Mouse (Mus musculus): ENCODE measurements around the gene Ces1b. TPM values are rescaled to one million over a fixed set of nuclear protein-coding genes. Genes with fewer than 3 reads are reported as not detected.
A peak's percentile ranks its signal among the peaks of the same experiment; 100 is the strongest.

Ces1b gene
- total RNA-seq (2015) (not detected in 2 replicates), total RNA-seq (2017) (not detected in 2 replicates)

DNA sequence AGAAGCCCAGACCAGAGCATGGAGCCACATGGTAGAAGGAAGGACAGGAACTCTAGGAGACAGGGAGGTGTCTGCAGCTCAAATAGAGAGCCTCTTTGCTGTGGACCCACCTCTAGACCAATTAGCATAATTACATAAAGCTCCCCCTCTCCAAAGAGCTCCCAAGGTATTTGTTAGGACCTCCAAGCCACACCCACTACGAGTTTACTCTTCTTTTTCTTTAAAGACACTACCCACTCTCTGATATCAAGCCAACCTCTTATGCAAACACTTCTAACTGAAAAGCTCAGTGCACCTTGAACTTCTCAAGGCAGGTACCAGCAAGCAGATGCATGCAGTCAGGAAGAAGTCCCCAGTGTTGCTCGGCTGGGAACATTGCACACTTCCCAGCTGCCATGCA lies at the start of gene Ces1b:
TSS of gene Ces1b (minus strand) at position 131 of the 400 bp plus-strand sequence.
- no peak for ATAC-seq (replicated peaks; ENCODE audit: poor library complexity)

DNA sequence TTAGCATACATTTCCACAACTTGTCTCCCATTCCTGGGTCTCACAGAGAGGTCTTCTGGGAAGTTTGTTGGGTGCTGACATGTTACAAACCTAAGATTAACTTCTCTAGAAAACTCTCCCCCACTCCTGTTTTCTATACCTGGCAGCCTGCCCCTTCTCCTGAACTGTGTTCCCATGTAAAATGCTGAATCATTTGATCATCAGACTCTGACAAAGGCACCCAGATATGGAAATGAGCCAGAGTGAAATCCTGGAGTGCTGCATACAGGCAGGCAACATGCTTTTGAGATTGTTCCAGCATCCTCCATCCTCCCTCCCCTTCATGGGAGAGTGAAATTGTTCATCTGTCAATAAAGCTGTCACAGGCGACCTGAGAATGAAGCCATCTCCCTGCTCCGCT lies 46.7 kb upstream of the Ces1b start:
- no peak for ATAC-seq (replicated peaks; ENCODE audit: poor library complexity)

DNA sequence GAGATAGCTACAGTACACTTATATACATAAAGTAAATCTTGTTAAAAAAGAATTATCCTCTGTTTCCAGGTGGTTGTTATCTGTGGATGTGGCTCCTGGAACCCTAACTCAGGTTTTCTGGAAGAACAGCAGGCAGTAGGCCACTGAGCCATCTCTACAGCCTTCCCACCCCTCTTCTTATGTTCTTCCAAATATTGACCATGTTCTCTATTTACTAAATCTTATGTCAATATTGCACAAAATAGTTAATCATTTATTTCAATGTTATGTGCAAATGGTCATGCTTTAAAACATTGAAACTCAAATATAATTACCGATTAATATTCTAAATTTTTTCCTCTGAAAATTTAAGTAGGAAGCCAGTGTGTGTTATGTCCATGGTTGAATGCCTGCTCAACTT lies 42.2 kb upstream of the Ces1b start:
- no peak for ATAC-seq (replicated peaks; ENCODE audit: poor library complexity)

DNA sequence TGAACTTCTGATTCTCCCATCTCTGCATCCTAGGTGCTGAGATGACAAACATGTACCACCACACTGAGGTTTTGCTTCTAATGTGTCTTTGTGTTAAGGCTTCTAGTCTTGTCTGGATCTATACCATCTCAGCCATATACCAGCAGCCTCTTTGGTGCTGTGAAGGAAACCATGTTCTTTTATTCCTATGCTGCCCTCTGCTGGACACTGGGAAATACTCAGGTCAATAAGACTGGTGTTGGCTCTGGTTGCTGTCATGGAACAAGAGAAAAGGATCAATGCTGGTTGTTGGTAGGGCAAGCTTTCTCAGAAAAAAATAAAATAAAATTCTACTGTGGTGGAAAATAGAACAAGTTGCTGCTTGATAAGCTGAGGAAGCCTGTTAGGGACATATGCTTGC lies 15.6 kb upstream of the Ces1b start:
- peak; percentile 76 for ATAC-seq (replicated peaks; ENCODE audit: poor library complexity)

DNA sequence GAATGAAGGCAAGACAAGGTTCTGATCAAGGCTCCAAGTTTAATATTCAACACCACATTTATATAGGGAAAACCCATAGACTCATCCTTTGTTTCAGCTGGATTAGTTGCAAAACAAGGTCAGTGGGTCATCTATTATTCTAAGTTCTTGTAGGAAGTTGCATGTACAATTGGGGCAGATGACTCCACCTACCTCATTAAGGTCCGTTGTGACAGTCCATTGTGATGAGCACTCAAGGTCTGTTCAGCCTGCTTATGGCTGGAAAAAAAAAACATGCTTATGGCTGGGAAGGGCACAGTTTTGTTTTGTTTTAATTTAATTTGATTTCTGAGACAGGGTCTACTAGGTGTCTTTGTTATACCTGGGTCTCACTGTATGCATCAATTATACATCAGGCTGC lies 11.5 kb upstream of the Ces1b start:
- ATAC-seq (replicated peaks; ENCODE audit: poor library complexity) = no peak

DNA sequence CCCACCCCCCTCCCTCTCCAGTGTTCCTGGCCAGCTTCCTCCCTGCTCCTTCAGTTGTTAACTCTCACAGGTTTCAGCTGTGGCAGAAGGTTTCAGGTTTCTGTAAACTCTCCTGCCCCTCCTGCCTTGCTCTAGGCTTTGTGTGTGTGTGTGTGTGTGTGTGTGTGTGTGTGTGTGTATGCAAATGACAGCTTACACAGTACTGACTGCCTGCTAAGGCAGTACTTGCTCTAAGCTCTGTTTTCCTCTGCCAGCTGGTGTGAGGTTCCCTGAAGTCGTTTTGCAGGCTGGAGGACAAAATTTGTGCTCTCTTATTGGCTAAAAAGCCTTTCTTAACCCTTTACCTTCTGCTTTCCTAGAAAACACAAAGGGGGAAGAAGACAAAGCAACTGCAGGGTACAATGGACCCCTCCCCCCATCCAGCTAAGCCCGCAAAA lies 8.9 kb upstream of the Ces1b start:
- no peak for ATAC-seq (replicated peaks; ENCODE audit: poor library complexity)

DNA sequence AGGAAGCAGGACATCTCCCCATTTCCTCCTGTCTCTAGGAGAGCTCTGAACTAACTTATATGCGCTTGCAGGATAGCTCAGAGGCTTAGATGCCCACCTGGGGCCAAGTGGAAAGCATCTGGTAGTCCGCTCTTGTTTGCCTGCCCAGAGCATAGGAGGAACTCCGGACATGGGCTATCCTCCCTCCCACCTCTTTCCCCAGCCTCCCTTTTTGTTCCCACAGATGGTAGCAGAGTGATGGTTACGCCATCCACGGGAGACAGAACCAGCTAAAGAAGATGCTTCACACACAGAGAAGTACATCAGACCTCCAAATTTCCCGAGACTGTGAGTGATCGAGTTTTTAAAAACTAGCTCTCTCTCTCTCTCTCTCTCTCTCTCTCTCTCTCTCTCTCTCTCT lies 8.4 kb upstream of the Ces1b start:
- no peak for ATAC-seq (replicated peaks; ENCODE audit: poor library complexity)

DNA sequence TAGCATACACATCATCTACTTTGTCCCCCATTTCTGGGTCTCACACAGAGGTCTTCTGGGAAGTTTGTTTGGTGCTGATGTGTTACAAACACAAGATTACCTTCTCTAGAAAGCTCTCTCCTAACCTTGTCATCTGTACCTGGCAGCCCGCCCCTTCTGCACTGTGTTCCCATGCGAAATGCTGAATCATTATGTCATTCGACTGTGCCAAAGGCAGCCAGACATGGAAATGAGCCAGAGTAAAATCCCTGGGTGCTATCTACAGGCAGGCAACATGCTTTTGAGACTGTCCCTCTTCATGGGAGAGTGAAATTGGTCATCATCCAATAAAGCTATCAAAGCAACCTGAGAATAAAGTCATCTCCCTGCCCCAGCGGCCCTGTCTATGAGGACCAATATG lies 4.6 kb downstream of the Ces1b start:
- ATAC-seq (replicated peaks; ENCODE audit: poor library complexity) = no peak

DNA sequence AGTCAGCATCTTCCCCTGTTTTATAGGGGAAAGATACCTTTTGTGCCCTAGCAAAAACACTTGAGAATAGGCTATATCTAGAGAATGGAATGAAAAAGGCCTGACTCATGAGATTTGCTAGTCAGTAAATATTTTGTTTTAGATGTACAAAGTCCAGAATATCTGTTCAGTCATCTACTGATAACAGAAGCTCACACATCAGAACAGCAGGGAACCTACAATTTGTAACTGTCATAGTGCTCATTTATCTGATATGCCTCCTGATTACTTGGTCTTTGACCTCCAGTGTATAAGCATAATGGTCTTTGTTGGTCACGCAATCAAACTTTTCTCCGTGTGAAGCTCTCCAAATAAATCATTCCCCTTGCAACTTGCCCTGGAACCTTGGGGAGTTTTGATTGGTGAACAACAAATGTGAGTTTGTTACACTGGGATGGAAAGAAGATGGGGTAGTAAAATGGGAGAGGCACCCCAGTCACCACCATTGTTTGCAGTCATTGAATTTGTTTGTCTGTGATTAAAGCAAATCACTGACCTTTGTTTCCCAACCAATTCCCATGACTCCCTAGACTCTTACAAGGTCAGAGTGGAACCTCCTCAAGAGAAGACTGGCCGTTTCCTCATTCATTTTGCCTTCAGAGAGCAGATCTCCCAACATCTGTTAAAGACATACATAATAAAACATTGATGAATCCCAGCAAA lies 16.2 kb downstream of the Ces1b start:
- ATAC-seq (replicated peaks; ENCODE audit: poor library complexity) = no peak

DNA sequence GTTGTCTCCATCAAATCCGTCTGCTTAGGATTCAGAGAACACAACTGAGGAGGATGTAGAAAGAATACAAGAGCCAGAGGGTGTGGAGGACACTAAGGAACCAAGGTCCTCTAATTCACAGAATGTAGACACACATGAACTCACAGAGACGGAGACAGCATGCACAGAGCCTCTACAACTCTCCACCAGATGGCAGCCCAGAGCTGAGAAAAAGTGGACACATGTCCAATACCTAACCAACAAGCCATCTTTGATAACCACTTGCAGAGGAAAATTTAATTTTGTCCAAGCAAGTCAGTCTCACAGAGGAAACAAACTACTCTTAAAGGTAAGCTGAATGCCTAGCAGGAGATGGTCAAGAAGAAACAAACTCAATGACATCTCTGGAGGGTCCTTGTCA lies 20.6 kb downstream of the Ces1b start:
- ATAC-seq (replicated peaks; ENCODE audit: poor library complexity) = peak; percentile 76

DNA sequence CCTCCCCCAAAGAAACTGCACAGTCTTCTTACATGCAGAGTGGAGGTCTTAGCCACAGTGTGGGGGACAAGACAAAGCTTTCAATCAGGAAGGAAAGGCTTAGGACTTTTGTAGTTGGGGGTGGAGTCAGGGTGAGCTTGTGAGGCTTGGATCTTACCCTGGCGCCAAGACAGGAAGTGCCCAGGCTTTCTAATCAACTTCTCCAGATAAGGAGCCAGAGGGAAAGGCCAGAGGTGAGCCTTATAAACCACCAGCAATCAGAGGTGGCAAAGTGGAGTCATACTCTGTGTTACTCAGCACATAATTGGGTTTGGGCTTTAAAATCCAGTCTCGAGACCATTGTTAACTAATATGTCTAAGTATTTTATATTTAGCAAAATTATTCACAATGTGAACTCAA lies 24.6 kb downstream of the Ces1b start:
- ATAC-seq (replicated peaks; ENCODE audit: poor library complexity) = no peak

DNA sequence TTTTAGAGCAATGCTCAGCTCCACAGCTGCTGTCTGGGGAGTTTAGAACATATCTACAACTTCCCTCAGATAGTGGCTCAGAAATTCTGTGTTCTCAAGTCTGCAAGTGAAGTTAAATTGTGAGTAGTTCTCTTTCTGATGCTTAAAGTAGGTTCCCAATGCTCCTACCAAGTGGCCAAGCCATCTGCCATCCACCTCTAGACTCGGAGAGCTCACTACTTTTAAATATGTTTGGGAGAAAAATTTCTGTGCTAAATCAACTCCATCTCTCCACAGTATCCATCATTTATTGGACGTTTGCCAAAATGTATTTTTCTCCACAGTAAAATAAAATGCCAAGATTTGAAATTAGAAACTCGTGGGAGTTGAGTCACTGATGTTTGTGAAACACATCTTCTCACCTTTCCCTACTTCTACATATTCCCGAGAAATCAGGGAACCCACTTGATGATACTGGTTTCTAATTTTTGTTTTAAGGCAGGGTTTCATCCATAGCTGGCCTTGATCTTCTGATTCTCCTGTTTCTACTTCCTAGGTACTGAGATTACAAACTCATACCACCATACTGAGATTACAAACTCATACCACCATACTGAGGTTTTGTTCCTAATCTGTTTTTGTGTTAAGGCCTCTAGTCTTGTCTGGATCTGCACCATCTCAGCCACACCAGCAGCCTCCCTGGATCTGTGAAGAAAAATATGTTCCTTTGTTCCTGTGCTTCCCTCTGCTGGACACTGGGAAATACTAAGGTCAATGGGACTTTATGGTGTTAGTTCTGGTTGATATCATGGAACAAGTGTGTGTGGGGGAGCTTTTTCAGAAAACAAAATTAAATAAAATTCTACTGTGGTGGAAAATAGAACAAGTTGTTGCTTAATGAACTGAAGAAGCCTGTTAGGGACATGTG lies 31.1 kb downstream of the Ces1b start:
- ATAC-seq (replicated peaks; ENCODE audit: poor library complexity) = no peak

DNA sequence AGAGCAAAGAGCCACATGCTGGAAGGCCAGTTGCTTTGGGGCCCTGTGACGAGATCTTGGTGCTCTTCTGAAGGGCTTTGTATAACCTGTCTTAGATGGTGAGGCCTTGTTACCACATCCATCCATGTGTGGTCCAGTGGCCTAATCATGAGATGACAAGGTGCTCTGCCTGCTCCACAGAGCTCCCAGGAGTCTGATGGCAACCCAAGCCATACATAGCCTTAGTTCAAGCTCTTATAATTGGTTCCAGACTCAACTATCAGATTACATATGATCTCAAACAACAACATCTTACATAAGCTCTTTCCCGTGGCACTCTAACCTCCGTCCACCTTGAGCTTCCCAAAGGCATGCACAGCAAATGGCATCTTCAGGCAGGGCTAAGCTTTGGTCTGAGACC lies 31.7 kb downstream of the Ces1b start, which contains the start of gene Ces1a:
TSS of gene Ces1a (minus strand) at position 101 of the 400 bp plus-strand sequence.
- ATAC-seq (replicated peaks; ENCODE audit: poor library complexity) = no peak

DNA sequence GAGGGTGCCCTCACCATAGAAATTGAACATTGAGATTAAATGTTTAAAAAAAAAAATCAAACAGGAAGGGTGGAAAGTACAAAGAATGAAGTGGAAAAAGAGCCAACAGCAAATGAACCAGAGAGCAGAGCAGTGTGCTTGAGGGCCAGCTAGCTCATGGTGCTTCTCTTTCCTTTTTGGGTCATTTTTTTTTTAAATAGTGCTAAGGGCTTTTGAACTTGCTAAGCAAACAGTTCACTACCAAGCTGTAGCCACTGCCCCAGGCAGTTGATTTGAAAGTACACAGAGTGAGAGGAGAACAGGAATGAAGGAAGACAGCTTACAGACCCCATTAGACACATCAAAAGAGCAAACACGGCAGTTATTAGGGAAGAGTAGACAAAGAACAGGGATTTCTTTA lies 36.7 kb downstream of the Ces1b start:
- no peak for ATAC-seq (replicated peaks; ENCODE audit: poor library complexity)

DNA sequence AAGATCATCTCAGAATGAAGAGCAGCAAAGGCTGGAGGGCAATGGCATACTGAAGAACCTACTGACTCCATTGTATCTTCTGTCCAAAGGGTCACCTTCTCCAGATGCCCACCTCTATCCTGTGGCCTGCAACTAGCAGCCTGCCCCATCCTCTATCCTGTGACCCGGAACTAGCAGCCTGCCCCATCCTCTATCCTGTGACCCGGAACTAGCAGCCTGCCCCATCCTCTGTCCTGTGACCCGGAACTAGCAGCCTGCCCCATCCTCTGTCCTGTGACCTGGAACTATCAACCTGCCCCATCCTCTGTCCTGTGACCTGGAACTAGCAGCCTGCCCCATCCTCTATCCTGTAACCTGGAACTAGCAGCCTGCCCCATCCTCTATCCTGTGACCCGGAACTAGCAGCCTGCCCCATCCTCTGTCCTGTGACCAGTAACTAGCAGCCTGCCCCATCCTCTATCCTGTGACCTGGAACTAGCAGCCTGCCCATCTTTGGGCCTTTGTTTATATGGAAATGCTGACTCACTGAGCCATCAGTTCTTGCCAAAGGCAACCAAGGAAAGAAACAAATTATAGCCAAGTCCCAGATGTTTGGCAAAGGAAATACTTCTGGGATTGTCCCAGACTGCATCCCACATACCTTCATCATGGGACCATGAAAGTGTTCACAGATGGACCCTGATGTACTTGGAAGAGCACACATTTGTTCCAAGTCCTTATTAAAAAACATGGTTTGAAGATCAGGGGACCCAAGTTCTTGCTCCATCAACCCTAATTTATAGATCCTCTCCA lies 38.8 kb downstream of the Ces1b start:
- no peak for ATAC-seq (replicated peaks; ENCODE audit: poor library complexity)

DNA sequence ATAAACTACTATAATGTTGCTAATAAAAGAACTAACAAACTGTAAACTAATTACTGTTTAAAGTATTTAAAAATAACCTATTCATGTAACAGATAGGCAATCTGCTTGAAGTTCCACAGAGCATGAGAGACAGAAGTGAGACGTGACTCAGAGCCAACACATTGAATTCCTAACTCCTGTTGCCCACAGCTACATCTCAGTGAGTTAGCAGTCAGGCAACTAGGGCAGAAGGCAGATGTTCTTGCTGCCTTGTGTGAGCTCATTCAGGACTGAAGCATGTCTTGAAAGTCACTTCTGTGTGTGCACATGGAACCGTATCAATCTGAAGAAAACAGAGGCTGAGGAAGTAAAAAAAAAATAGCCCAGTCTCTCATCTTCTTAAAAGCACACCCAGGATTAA lies 39.6 kb downstream of the Ces1b start:
- ATAC-seq (replicated peaks; ENCODE audit: poor library complexity) = no peak

DNA sequence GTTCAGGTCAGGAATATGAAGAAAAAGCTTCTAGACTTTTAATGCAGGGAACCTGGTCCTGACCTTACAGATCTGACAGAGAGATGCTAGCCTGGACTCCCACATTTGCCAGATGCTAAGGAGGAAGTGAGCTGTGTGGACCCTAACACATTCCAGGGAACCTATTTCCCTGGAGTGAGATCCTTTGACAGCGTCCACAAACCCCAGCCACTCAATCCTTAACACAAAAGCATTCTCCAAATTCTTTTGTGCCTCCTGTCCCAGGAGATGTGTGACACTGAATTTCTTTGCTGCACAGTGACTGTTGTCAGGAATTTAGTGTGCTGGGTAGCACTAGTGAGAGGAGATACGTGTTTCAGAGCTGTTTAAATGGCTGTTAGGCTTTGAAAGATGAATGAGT lies 41.0 kb downstream of the Ces1b start:
- no peak for ATAC-seq (replicated peaks; ENCODE audit: poor library complexity)

DNA sequence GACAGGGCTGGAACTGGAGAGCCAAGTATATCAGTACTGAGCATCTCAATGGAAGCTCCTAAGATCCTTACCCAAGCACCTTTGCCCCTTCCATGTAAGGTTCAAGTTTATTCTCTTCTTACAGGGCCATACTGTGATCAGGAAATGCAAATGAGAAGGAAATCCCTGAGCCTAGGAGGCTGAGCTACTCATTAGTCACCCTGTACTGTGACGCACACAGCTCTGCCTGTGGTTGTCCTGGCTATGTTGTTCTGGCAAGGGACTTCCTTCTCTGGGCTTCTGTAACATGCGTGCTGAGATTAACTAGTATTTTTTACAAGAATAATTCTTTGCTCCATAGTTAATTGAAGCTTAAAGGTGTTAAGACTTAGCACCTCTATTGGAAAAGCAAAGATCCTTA lies 49.2 kb downstream of the Ces1b start:
- no peak for ATAC-seq (replicated peaks; ENCODE audit: poor library complexity)

DNA sequence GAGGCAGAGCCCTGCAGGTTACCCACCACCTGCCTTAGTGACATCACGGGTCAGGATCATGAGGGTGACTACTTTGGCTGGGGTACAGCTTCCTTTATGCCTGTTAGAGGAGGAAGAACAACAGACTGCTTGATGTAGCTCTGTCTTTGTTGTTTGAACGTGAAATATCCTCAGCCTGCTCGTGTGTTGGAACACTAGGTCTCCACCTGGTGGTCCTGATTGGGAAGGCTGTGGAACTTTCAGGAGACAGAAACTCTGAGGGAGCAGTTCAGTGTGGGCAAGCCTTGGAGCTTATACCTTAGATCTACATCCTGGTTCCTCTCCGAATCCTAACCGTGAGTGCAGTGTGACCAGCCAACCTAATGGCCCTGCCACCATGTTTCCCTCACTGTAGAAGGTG lies 58.1 kb downstream of the Ces1b start:
- ATAC-seq (replicated peaks; ENCODE audit: poor library complexity) = no peak

DNA sequence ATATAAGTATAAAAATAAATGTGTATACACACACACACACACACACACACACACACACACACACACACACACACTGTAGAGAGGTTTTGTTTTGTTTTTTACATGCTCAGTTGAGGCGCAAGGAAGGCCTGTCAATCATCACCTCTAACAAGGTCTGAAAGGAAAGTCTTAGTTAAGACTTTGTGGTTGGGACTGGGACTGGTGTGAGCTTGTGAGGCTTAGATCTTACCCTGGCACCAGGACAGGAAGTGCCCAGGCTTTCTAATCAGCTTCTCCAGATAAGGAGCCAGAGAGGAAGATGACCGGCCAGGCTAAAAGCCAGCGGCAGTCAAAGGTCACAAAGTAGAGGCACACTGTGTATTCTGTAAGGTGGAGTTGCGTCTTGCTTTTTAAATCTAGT lies 65.5 kb downstream of the Ces1b start:
- ATAC-seq (replicated peaks; ENCODE audit: poor library complexity) = peak; percentile 45

DNA sequence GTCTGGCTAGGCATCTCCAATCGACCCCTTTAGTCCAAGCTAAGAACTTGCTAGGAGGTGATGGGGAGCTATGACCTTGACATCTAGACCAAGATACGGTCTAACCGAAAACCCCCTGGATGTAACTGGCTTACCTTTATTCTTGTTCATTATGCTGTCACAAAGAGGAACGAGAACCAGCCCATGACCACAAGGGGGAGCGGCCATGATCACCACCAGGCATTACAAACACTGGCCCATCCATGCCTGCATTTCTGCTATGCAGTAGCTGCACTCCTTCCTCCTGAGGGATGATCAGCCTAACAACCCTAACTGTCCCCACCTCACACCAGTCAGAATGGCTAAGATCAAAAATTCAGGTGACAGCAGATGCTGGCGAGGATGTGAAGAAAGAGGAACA lies 67.6 kb downstream of the Ces1b start:
- ATAC-seq (replicated peaks; ENCODE audit: poor library complexity) = peak; percentile 33; the same call in 1 of the 2 replicates
